Mouse (Mus musculus) bone marrow macrophage, adult 2 months (primary cell): ENCODE results near the gene Ulk4. TPM values are rescaled to one million over a fixed set of nuclear protein-coding genes. Genes with fewer than 3 reads are reported as not detected.
"Not testable (repeated sequence)": the region's sequence is repeated elsewhere in the genome, so short reads cannot be mapped to it uniquely, and the experiment has no call there.

Experiments
- H3K27ac ChIP-seq: 2 replicates; pipeline ENCODE4 v1.5.1; 2012; ENCODE audit warnings: low read depth, low read length; ENCODE audit not compliant: insufficient read depth
- H3K4me1 ChIP-seq: 2 replicates; pipeline ENCODE4 v1.6.1; 2012; ENCODE audit warnings: low read length; ENCODE audit not compliant: control insufficient read depth, insufficient read depth
- H3K4me3 ChIP-seq: 2 replicates; pipeline ENCODE4 v1.5.1; 2012; ENCODE audit warnings: mild to moderate bottlenecking, low read length, moderate library complexity; ENCODE audit not compliant: insufficient read depth
- CTCF ChIP-seq: IDR thresholded peaks from 2 replicates; pipeline ENCODE4 v1.5.1; 2012; ENCODE audit warnings: low read depth, mild to moderate bottlenecking, low read length, moderate library complexity
- POLR2A ChIP-seq: IDR thresholded peaks from 2 replicates; pipeline ENCODE4 v1.6.1; 2012; ENCODE audit warnings: mild to moderate bottlenecking, low read depth, low read length, borderline replicate concordance
- polyA plus RNA-seq: library from polyadenylated mRNA; stranded (reverse); fragments of >200 nt; gene quantifications from 2 replicates; pipeline ENCODE4 v1.2.4, GENCODE M21; 2012; ENCODE audit not compliant: missing spikeins, insufficient read depth, insufficient read length

The Ulk4 gene
- polyA plus RNA-seq, 1 experiment, result 1.3 TPM

DNA sequence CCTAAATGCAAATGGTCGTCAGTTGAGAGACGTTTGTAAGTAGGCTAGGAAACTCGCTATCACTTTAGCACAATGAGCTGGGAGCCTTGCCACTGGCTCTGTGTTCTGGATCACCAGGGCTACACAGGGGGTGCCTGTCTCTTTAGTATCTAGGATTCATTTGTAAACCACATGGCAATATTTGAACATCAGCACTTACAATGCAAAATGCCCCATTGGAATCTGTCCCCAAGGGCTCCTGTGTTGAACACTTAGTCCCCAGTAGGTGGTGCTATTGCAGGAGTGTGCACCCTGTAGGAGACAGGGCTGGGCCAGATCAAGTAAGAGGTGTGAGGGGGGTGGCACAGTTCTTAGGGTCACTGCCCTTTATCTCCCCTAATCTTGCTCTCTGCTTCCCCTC is 217.7 kb downstream of the Ulk4 start:
- TF ChIP-seq CTCF (0 out of 2 replicates have a peak, but pooled peaks have one; percentile 25), POLR2A (no peak)
- H3K27ac ChIP-seq, result no peak overlapping the region
- H3K4me1 ChIP-seq, result no peaks in the 10 kb centered on the region
- H3K4me3 ChIP-seq, result no peak overlapping the region

DNA sequence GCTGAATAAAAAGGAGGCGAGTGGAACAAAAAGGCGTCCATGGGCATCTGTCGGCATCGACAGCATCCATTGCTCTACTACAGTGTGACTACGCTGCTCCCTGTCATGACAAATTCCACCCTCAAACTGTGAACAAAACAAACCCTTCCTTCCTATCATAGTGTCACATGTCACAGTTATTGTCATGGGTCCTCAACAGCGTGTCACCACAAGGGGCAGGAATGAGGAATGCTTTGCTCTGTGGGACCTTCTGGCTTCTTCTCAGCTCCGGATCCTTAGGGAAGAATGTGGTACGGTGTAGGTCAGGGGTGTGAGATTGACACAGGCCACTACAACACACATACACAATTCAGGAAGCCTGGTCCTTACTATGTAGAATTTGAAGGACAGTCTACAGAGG is 218.5 kb downstream of the Ulk4 start:
- no peak overlapping the region for H3K27ac ChIP-seq
- no peak for TF ChIP-seq POLR2A
- H3K4me3 ChIP-seq, result no peak overlapping the region
- no peaks in the 10 kb centered on the region for H3K4me1 ChIP-seq

- no peak overlapping the region for H3K27ac ChIP-seq
- no peaks in the 10 kb centered on the region for H3K4me1 ChIP-seq
- no peak for TF ChIP-seq POLR2A
- TF ChIP-seq CTCF, result no peak
- H3K4me3 ChIP-seq, result no peak overlapping the region
Observed at GRCm38 (mm10) chr9:121058116-121058515, 218.9 kb downstream of the Ulk4 start.

DNA sequence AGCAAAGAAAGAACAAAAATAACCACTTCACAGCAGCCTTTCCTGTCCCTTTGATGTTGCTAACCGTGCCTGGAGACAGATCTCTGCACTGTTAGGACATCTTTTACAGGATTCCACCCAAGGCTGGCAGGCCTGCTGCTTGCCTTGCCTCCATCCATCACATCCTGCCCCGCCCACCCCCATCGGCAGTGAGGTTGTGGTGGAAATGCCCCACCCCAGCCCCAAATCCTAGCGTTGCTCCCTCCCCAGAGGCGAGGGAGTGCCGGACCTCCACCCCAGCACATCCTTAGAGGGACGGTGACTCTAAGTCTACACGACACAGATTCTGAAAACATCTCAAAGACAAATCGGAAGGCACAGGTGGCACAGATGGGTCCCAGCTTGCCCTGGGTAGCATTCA is 219.6 kb downstream of the Ulk4 start:
- H3K4me3 ChIP-seq, result no peak overlapping the region
- H3K27ac ChIP-seq, result no peak overlapping the region
- TF ChIP-seq CTCF (no peak), POLR2A (no peak)
- H3K4me1 ChIP-seq, result no peaks in the 10 kb centered on the region

DNA sequence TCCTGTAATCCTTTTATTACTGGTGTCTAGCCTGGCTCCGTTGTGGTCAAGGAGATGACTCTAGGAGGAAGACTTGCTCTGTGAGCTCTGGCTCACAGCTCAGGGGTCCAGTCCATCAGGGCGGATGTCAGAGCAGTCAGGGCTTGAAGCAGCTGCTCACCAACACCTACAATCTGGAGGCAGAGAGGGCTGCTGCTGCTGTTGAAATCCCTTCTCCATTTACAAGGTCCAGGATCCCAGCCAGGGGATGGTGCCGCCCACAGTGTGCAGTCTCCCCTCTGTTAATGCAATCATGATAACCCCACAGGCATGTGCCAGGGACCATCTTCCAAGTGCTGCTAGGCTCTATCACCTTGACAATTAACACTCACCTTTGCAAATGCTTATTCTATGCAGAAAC is 220.5 kb downstream of the Ulk4 start:
- no peak overlapping the region for H3K27ac ChIP-seq
- TF ChIP-seq POLR2A (no peak), CTCF (no peak)
- H3K4me1 ChIP-seq, result no peaks in the 10 kb centered on the region

GRCm38 (mm10) chr9:121056036-121056435 is 221.0 kb downstream of the Ulk4 start:
- TF ChIP-seq CTCF, result no peak
- TF ChIP-seq POLR2A, result no peak
- Histone ChIP-seq H3K4me3 (no peak overlapping the region), H3K27ac (no peak overlapping the region), H3K4me1 (no peaks in the 10 kb centered on the region)

More for the DNA sequence above, 220.5 kb downstream of the Ulk4 start:
- no peak overlapping the region for H3K4me3 ChIP-seq

- not testable (repeated sequence) for H3K27ac ChIP-seq, H3K4me3 ChIP-seq, H3K4me1 ChIP-seq
Observed at GRCm38 (mm10) chr9:121045657-121046056, 231.3 kb downstream of the Ulk4 start.

GRCm38 (mm10) chr9:121044471-121045206 is 232.4 kb downstream of the Ulk4 start:
- TF ChIP-seq CTCF (no peak), POLR2A (no peak)
- no peak overlapping the region for H3K4me3 ChIP-seq
- no peak overlapping the region for H3K27ac ChIP-seq
- no peaks in the 10 kb centered on the region for H3K4me1 ChIP-seq

- H3K4me3 ChIP-seq, result no peak overlapping the region
- no peak overlapping the region for H3K27ac ChIP-seq
- no peak for TF ChIP-seq CTCF
- TF ChIP-seq POLR2A, result no peak
- H3K4me1 ChIP-seq, result no peaks in the 10 kb centered on the region
Observed at GRCm38 (mm10) chr9:121043021-121043420, 234.0 kb downstream of the Ulk4 start.

- H3K27ac ChIP-seq, result no peak overlapping the region
- H3K4me3 ChIP-seq, result no peak overlapping the region
- TF ChIP-seq POLR2A (no peak), CTCF (no peak)
- H3K4me1 ChIP-seq, result no peaks in the 10 kb centered on the region
Observed at GRCm38 (mm10) chr9:121038396-121038795, 238.6 kb downstream of the Ulk4 start.

DNA sequence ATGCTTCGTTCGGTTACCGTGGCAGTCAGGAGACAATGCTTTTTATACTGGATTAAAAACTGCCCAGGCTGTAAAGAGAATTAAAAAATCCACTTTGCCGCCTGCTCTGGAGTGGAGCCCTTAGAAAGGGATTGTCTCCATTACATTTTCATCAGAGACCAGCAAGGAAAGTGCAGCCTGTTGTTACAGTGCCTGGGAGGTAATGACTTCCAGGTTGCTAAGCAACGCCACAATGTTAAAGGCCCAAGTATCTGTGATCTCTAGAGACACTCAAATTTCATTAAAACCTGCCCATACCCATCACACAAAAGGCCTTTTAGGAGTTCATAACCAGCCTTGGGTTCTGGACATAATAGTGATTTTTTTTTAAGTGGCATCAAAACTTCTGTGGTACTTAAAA is 239.0 kb downstream of the Ulk4 start:
- no peak overlapping the region for H3K4me3 ChIP-seq
- no peaks in the 10 kb centered on the region for H3K4me1 ChIP-seq
- TF ChIP-seq CTCF, result no peak
- no peak for TF ChIP-seq POLR2A
- no peak overlapping the region for H3K27ac ChIP-seq
